Mouse (Mus musculus) liver, postnatal 0 days (tissue): Measurements from ENCODE around the gene Plcg1. TPM values are rescaled to one million over a fixed set of nuclear protein-coding genes. Genes with fewer than 3 reads are reported as not detected.

Experiments
- ATAC-seq: fragments of 200-750 bp; cut with Nextera tagmentation; 2 replicates; pipeline ENCODE4 v1.8.0; 2017; ENCODE audit warnings: mild to moderate bottlenecking, moderate library complexity
- DNase-seq: peaks from one replicate; pipeline ENCODE4 v3.0.0-alpha.2; 2016
- H3K27ac ChIP-seq: fragments of 300-500 bp; sonication (generic); 2 replicates; pipeline ENCODE4 v1.5.1; 2014; ENCODE audit warnings: antibody characterized with exemption, moderate library complexity, mild to moderate bottlenecking, low read depth
- H3K27me3 ChIP-seq: fragments of 300-500 bp; sonication (generic); 2 replicates; pipeline ENCODE4 v1.6.1; 2014; ENCODE audit warnings: low read length, control low read depth, mixed read lengths; ENCODE audit not compliant: insufficient read depth
- H3K36me3 ChIP-seq: fragments of 300-500 bp; sonication (generic); replicated peaks from 2 replicates; pipeline ENCODE4 v1.6.1; 2014; ENCODE audit warnings: mild to moderate bottlenecking, control low read depth, low read length, moderate library complexity, mixed read lengths; ENCODE audit not compliant: insufficient read depth
- H3K4me1 ChIP-seq: fragments of 300-500 bp; sonication (generic); 2 replicates; pipeline ENCODE4 v1.6.1; 2014; ENCODE audit warnings: antibody characterized with exemption, mild to moderate bottlenecking, control low read depth; ENCODE audit not compliant: insufficient read depth
- H3K4me2 ChIP-seq: fragments of 300-500 bp; sonication (generic); 2 replicates; pipeline ENCODE4 v1.6.1; 2014; ENCODE audit warnings: low read depth, mild to moderate bottlenecking, low read length, moderate library complexity, mixed read lengths
- H3K4me3 ChIP-seq: fragments of 300-500 bp; sonication (generic); 2 replicates; pipeline ENCODE4 v1.5.1; 2014; ENCODE audit warnings: low read depth, low read length
- H3K9ac ChIP-seq: fragments of 300-500 bp; sonication (generic); replicated peaks from 2 replicates; pipeline ENCODE4 v1.6.1; 2014; ENCODE audit warnings: mild to moderate bottlenecking, moderate library complexity
- H3K9me3 ChIP-seq: fragments of 300-500 bp; sonication (generic); 2 replicates; pipeline ENCODE4 v1.6.1; 2016; ENCODE audit warnings: mild to moderate bottlenecking, control low read depth, low read length, mixed read lengths
- CTCF ChIP-seq: sonication (generic); IDR thresholded peaks from 2 replicates; pipeline ENCODE4 v1.5.1; 2016; ENCODE audit warnings: antibody characterized with exemption, low read depth
- EP300 ChIP-seq: IDR thresholded peaks from 2 replicates; pipeline ENCODE4 v1.6.1; 2016; ENCODE audit warnings: antibody characterized with exemption, low read depth, mild to moderate bottlenecking
- whole genome bisulfite sequencing: fragments of 180-500 bp; shearing (Covaris S2); extraction: QIAGEN DNeasy Blood & Tissue Kit; methylation state at CpG from one replicate; pipeline ENCODE4 v1.1.7; 2014; ENCODE audit not compliant: insufficient replicate concordance; 5-methylcytosine and 5-hydroxymethylcytosine counted together
- polyA plus RNA-seq: library from polyadenylated mRNA; unstranded; fragments of >200 nt; fragmentation: Nextera tagmentation; extraction: Ambion mirVana; gene quantifications from 2 replicates; pipeline ENCODE4 v1.2.1, GENCODE M21; 2015

The Plcg1 gene
- polyA plus RNA-seq, 1 experiment from 2014 or later, result 6.6 TPM

- Histone ChIP-seq H3K9ac (peak overlapping the region; percentile 79; the same call in 1 of the 2 replicates), H3K27ac (no peak overlapping the region)
Measured at GRCm38 (mm10) chr2:160733131-160733531, 2.0 kb downstream of the Plcg1 start.

DNA sequence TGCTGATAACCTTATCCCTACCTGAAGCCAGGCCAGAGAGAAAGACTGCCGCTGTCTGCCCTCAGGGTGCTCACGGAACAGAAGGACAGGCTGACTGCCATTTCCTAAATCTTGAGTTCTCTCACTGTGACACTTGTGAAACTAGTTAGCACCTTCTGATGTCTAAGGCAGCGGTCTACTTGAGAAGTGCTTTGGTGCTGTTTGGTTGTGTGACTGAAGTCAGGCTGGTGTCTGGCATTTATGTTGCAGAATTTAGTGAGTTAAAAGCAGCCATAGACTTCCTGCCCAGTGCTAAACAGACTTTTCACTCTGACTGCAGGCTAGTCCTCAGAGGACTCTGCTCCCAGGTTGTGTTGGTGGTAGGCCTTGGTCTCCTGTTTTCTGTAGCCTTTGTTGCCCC is 3.2 kb downstream of the Plcg1 start:
- Histone ChIP-seq H3K36me3 (no peaks in the 10 kb centered on the region), H3K27me3 (peaks cover 11% of the 10 kb centered on the region; the same call in 1 of the 2 replicates), H3K9me3 (no peaks in the 10 kb centered on the region), H3K9ac (no peak overlapping the region; the same call in 1 of the 2 replicates), H3K27ac (no peak overlapping the region), H3K4me2 (no peak overlapping the region), H3K4me3 (no peak overlapping the region), H3K4me1 (peaks cover 55% of the 10 kb centered on the region)
- no peak for TF ChIP-seq EP300
- no peak for TF ChIP-seq CTCF
- 77% methylated on average over 3 of the region's 3 CpGs for WGBS
- DNase-seq (no peak), ATAC-seq (no peak)

More at GRCm38 (mm10) chr2:160733131-160733531, 2.0 kb downstream of the Plcg1 start:
- peaks cover 48% of the 10 kb centered on the region for H3K4me1 ChIP-seq
- H3K36me3 ChIP-seq, result no peaks in the 10 kb centered on the region
- DNase-seq (no peak), ATAC-seq (no peak)
- H3K9me3 ChIP-seq, result no peaks in the 10 kb centered on the region
- TF ChIP-seq CTCF, result no peak
- TF ChIP-seq EP300, result no peak
- 33% methylated on average over 7 of the region's 7 CpGs for WGBS
- peak overlapping the region; percentile 86; the same call in 1 of the 2 replicates for H3K4me3 ChIP-seq
- H3K27me3 ChIP-seq, result peaks cover 11% of the 10 kb centered on the region; the same call in 1 of the 2 replicates
- H3K4me2 ChIP-seq, result peak overlapping the region; percentile 96

- Histone ChIP-seq H3K4me3 (no peak overlapping the region), H3K27ac (no peak overlapping the region), H3K4me2 (no peak overlapping the region), H3K36me3 (no peaks in the 10 kb centered on the region), H3K9me3 (no peaks in the 10 kb centered on the region), H3K4me1 (peaks cover 52% of the 10 kb centered on the region), H3K9ac (no peak overlapping the region), H3K27me3 (peaks cover 9% of the 10 kb centered on the region; the same call in 1 of the 2 replicates)
- TF ChIP-seq EP300 (no peak), CTCF (no peak)
- no peak for DNase-seq
- ATAC-seq, result no peak
- WGBS, result 71% methylated on average over 5 of the region's 5 CpGs
Measured at GRCm38 (mm10) chr2:160735706-160736310, 4.7 kb downstream of the Plcg1 start.

- Histone ChIP-seq H3K27ac (no peak overlapping the region), H3K9me3 (no peaks in the 10 kb centered on the region), H3K27me3 (peaks cover 9% of the 10 kb centered on the region; the same call in 1 of the 2 replicates), H3K9ac (no peak overlapping the region), H3K4me3 (no peak overlapping the region), H3K4me1 (peaks cover 56% of the 10 kb centered on the region), H3K4me2 (no peak overlapping the region), H3K36me3 (no peaks in the 10 kb centered on the region)
- DNase-seq, result no peak
- ATAC-seq, result no peak
- WGBS, result 81% methylated on average over 3 of the region's 3 CpGs
- TF ChIP-seq CTCF, result no peak
- TF ChIP-seq EP300, result no peak
Measured at GRCm38 (mm10) chr2:160736466-160736865, 5.4 kb downstream of the Plcg1 start.

- no peak for DNase-seq
- H3K4me1 ChIP-seq, result peaks cover 57% of the 10 kb centered on the region
Measured at GRCm38 (mm10) chr2:160738354-160738753, 7.3 kb downstream of the Plcg1 start.

GRCm38 (mm10) chr2:160739647-160740356 is 8.7 kb downstream of the Plcg1 start:
- H3K9ac ChIP-seq, result no peak overlapping the region; the same call in 1 of the 2 replicates
- H3K9me3 ChIP-seq, result no peaks in the 10 kb centered on the region
- H3K27ac ChIP-seq, result peak overlapping the region; percentile 74
- DNase-seq (no peak), ATAC-seq (peak; percentile 18; the same call in 1 of the 2 replicates)
- H3K36me3 ChIP-seq, result no peaks in the 10 kb centered on the region
- TF ChIP-seq CTCF, result no peak
- no peak for TF ChIP-seq EP300
- H3K4me1 ChIP-seq, result peaks cover 63% of the 10 kb centered on the region
- H3K27me3 ChIP-seq, result no peaks in the 10 kb centered on the region
- H3K4me2 ChIP-seq, result 0 out of 2 replicates have a peak overlapping the region, but pooled peaks have one; percentile 18
- WGBS, result 39% methylated on average over 2 of the region's 2 CpGs
- no peak overlapping the region for H3K4me3 ChIP-seq

More at GRCm38 (mm10) chr2:160738354-160738753, 7.3 kb downstream of the Plcg1 start:
- H3K9me3 ChIP-seq, result no peaks in the 10 kb centered on the region
- H3K4me2 ChIP-seq, result no peak overlapping the region
- no peaks in the 10 kb centered on the region for H3K36me3 ChIP-seq
- no peaks in the 10 kb centered on the region for H3K27me3 ChIP-seq
- 60% methylated on average over 5 of the region's 5 CpGs for WGBS
- no peak overlapping the region for H3K9ac ChIP-seq
- no peak overlapping the region for H3K4me3 ChIP-seq
- no peak for ATAC-seq
- H3K27ac ChIP-seq, result no peak overlapping the region
- TF ChIP-seq EP300, result no peak
- TF ChIP-seq CTCF, result no peak
